9 mouse cellular contexts compared by ENCODE assay signal in genomic region chr11:71440392-71440791, GRCm38 (mm10).
A peak's percentile ranks its signal among the peaks of the same experiment; 100 is the strongest.
DNase-seq lines count a peak whose midpoint lies in the region; ATAC-seq lines count a peak whose summit lies in the region.
"Had no signal": no experiment of that assay in that cellular context is flagged by ENCODE, and none has a peak within 500 bp of the region (broad histone marks: within the 10 kb centered on the region; RNA-seq: fewer than 3 reads in every experiment).

No protein-coding gene starts in this region.

- no peaks in the 10 kb centered on the region for H3K4me1 ChIP-seq in heart, embryonic 13.5 days
- H3K4me1 ChIP-seq in embryonic facial prominence, embryonic 13.5 days, result peaks cover 15% of the 10 kb centered on the region
- peaks cover 30% of the 10 kb centered on the region for H3K4me1 ChIP-seq in hindbrain, embryonic 12.5 days
- H3K4me1 ChIP-seq in midbrain, embryonic 15.5 days, result peaks cover 22% of the 10 kb centered on the region

- ATAC-seq in heart, embryonic 13.5 days (ENCODE audit: extremely low read depth, insufficient number of reproducible peaks, low FRiP score, low TSS enrichment), result no peak
- ATAC-seq in embryonic facial prominence, embryonic 13.5 days (ENCODE audit: insufficient number of reproducible peaks, insufficient read depth, low FRiP score, low TSS enrichment, low read depth), result no peak; the same call in 1 of the 2 replicates
- ATAC-seq in hindbrain, embryonic 12.5 days (ENCODE audit: low FRiP score), result 0 out of 2 replicates have a peak, but pooled peaks have one; percentile 1
- ATAC-seq in midbrain, embryonic 15.5 days (replicated peaks), result no peak
- no peak for ATAC-seq in megakaryocyte-erythroid progenitor cell, adult 5-6 weeks (replicated peaks; ENCODE audit: low FRiP score, low TSS enrichment, poor library complexity, severe bottlenecking)
- ATAC-seq: intestine, postnatal 0 days had no signal

- no peaks in the 10 kb centered on the region for H3K36me3 ChIP-seq in heart, embryonic 13.5 days
- H3K36me3 ChIP-seq in embryonic facial prominence, embryonic 13.5 days, result no peaks in the 10 kb centered on the region
- H3K36me3 ChIP-seq in hindbrain, embryonic 12.5 days, result no peaks in the 10 kb centered on the region
- H3K36me3 ChIP-seq in midbrain, embryonic 15.5 days (replicated peaks), result no peaks in the 10 kb centered on the region

- H3K4me2 ChIP-seq in heart, embryonic 13.5 days, result peak overlapping the region; percentile 52
- peak overlapping the region; percentile 53 for H3K4me2 ChIP-seq in embryonic facial prominence, embryonic 13.5 days
- peak overlapping the region; percentile 45 for H3K4me2 ChIP-seq in hindbrain, embryonic 12.5 days (replicated peaks)
- peak overlapping the region; percentile 38 for H3K4me2 ChIP-seq in midbrain, embryonic 15.5 days

- WGBS in heart, embryonic 13.5 days, result 34% methylated on average over 10 of the region's 10 CpGs
- WGBS in embryonic facial prominence, embryonic 13.5 days, result 38% methylated on average over 10 of the region's 10 CpGs
- WGBS in hindbrain, embryonic 12.5 days, result 50% methylated on average over 10 of the region's 10 CpGs
- WGBS in midbrain, embryonic 15.5 days, result 45% methylated on average over 10 of the region's 10 CpGs

- no peaks in the 10 kb centered on the region for H3K9me3 ChIP-seq in heart, embryonic 13.5 days
- H3K9me3 ChIP-seq in embryonic facial prominence, embryonic 13.5 days, result no peaks in the 10 kb centered on the region
- no peaks in the 10 kb centered on the region for H3K9me3 ChIP-seq in hindbrain, embryonic 12.5 days (replicated peaks)
- H3K9me3 ChIP-seq in midbrain, embryonic 15.5 days, result no peaks in the 10 kb centered on the region

- peaks cover 28% of the 10 kb centered on the region for H3K27me3 ChIP-seq in heart, embryonic 13.5 days (replicated peaks)
- peaks cover 10% of the 10 kb centered on the region for H3K27me3 ChIP-seq in embryonic facial prominence, embryonic 13.5 days
- no peaks in the 10 kb centered on the region for H3K27me3 ChIP-seq in hindbrain, embryonic 12.5 days
- no peaks in the 10 kb centered on the region for H3K27me3 ChIP-seq in midbrain, embryonic 15.5 days (replicated peaks)

- H3K9ac ChIP-seq in heart, embryonic 13.5 days, result no peak overlapping the region
- H3K9ac ChIP-seq in embryonic facial prominence, embryonic 13.5 days, result no peak overlapping the region
- H3K9ac ChIP-seq in hindbrain, embryonic 12.5 days, result no peak overlapping the region
- no peak overlapping the region for H3K9ac ChIP-seq in midbrain, embryonic 15.5 days

- DNase-seq in heart, adult 9 months (ENCODE audit: low spot score in 2 of 2), result no peak
- DNase-seq in ovary, adult 18-20 months (ENCODE audit: low spot score), result no peak
- DNase-seq in thymus, postnatal 14 days, result no peak

- no peak overlapping the region for H3K27ac ChIP-seq in heart, embryonic 13.5 days (replicated peaks)
- peak overlapping the region; percentile 28; the same call in 1 of the 2 replicates for H3K27ac ChIP-seq in embryonic facial prominence, embryonic 13.5 days
- peak overlapping the region; percentile 77 for H3K27ac ChIP-seq in hindbrain, embryonic 12.5 days
- peak overlapping the region; percentile 67 for H3K27ac ChIP-seq in midbrain, embryonic 15.5 days

- H3K4me3 ChIP-seq in heart, embryonic 13.5 days, result 0 out of 2 replicates have a peak overlapping the region, but pooled peaks have one; percentile 13
- peak overlapping the region; percentile 17; the same call in 1 of the 2 replicates for H3K4me3 ChIP-seq in embryonic facial prominence, embryonic 13.5 days
- 0 out of 2 replicates have a peak overlapping the region, but pooled peaks have one; percentile 3 for H3K4me3 ChIP-seq in hindbrain, embryonic 12.5 days
- peak overlapping the region; percentile 2; the same call in 1 of the 2 replicates for H3K4me3 ChIP-seq in midbrain, embryonic 15.5 days
